Mouse (Mus musculus) lung, embryonic 14.5 days (tissue): ENCODE results near the gene Mpzl2. TPM values are rescaled to one million over a fixed set of nuclear protein-coding genes. Genes with fewer than 3 reads are reported as not detected.
A peak's percentile ranks its signal among the peaks of the same experiment; 100 is the strongest.

ENCODE experiments used
- ATAC-seq: fragments of 200-750 bp; cut with Nextera tagmentation; 2 replicates; pipeline ENCODE4 v1.8.0; 2017; ENCODE audit warnings: mild to moderate bottlenecking, moderate TSS enrichment, moderate library complexity; ENCODE audit not compliant: insufficient read depth
- DNase-seq: peaks from one replicate; pipeline ENCODE4 v3.0.0-alpha.2; 2015
- H3K27ac ChIP-seq: fragments of 300-500 bp; sonication (generic); 2 replicates; pipeline ENCODE4 v1.5.1; 2014; ENCODE audit warnings: low read depth, mild to moderate bottlenecking, moderate library complexity
- H3K27me3 ChIP-seq: fragments of 300-500 bp; sonication (generic); 2 replicates; pipeline ENCODE4 v1.6.1; 2014; ENCODE audit warnings: low read length, control low read depth; ENCODE audit not compliant: insufficient read depth
- H3K36me3 ChIP-seq: fragments of 300-500 bp; sonication (generic); 2 replicates; pipeline ENCODE4 v1.6.1; 2014; ENCODE audit warnings: control low read depth; ENCODE audit not compliant: insufficient read depth
- H3K4me1 ChIP-seq: fragments of 300-500 bp; sonication (generic); 2 replicates; pipeline ENCODE4 v1.6.1; 2014; ENCODE audit warnings: antibody characterized with exemption, control low read depth; ENCODE audit not compliant: insufficient read depth
- H3K4me2 ChIP-seq: fragments of 300-500 bp; sonication (generic); 2 replicates; pipeline ENCODE4 v1.6.1; 2014; ENCODE audit warnings: mild to moderate bottlenecking
- H3K4me3 ChIP-seq: fragments of 300-500 bp; sonication (generic); 2 replicates; pipeline ENCODE4 v1.5.1; 2014; ENCODE audit warnings: low read depth, low read length
- H3K9ac ChIP-seq: fragments of 300-500 bp; sonication (generic); 2 replicates; pipeline ENCODE4 v1.6.1; 2014
- H3K9me3 ChIP-seq: fragments of 300-500 bp; sonication (generic); 2 replicates; pipeline ENCODE4 v1.6.1; 2016; ENCODE audit warnings: low read depth, low read length, control low read depth
- CTCF ChIP-seq: IDR thresholded peaks from 2 replicates; pipeline ENCODE4 v1.5.1; 2016; ENCODE audit warnings: antibody characterized with exemption, low read depth
- WGBS: fragments of 180-500 bp; shearing (Covaris S2); extraction: QIAGEN DNeasy Blood & Tissue Kit; methylation state at CpG from one replicate; pipeline ENCODE4 v1.1.7; 2014; 5-methylcytosine and 5-hydroxymethylcytosine counted together
- polyA plus RNA-seq: library from polyadenylated mRNA; unstranded; fragments of >200 nt; fragmentation: Nextera tagmentation; extraction: Ambion mirVana; gene quantifications from 2 replicates; pipeline ENCODE4 v1.2.1, GENCODE M21; 2014

The Mpzl2 gene
- 14.7 and 15.0 TPM in 2 replicates for polyA plus RNA-seq

- Histone ChIP-seq H3K4me1 (no peaks in the 10 kb centered on the region), H3K4me2 (peak within 1 kb of the TSS; percentile 35), H3K9me3 (no peaks in the 10 kb centered on the region), H3K9ac (no peak within 1 kb of the TSS), H3K27ac (no peak within 1 kb of the TSS), H3K27me3 (peaks cover 42% of the 10 kb centered on the region), H3K36me3 (no peaks in the 10 kb centered on the region), H3K4me3 (no peak within 1 kb of the TSS)
- 44% methylated on average over 5 of the region's 5 CpGs for WGBS
- DNase-seq, result no peak
- no peak for ATAC-seq
- no peak for TF ChIP-seq CTCF
These were observed at the start of gene Mpzl2 for GRCm38 (mm10) chr9:45039499-45039898. Mpzl2 (plus strand) TSS chr9:45039799.

- Histone ChIP-seq H3K4me3 (no peak overlapping the region), H3K9me3 (no peaks in the 10 kb centered on the region), H3K36me3 (no peaks in the 10 kb centered on the region), H3K9ac (no peak overlapping the region), H3K27me3 (no peaks in the 10 kb centered on the region), H3K4me1 (no peaks in the 10 kb centered on the region), H3K4me2 (no peak overlapping the region), H3K27ac (no peak overlapping the region)
- no peak for ATAC-seq
- DNase-seq, result no peak
- WGBS, result 84% methylated on average over 2 of the region's 2 CpGs
- no peak for TF ChIP-seq CTCF
These were observed 47.8 kb upstream of the Mpzl2 start for GRCm38 (mm10) chr9:44991821-44992220.

GRCm38 (mm10) chr9:44992271-44992670, 47.3 kb upstream of the Mpzl2 start:
- no peak for TF ChIP-seq CTCF
- H3K4me3 ChIP-seq, result no peak overlapping the region
- H3K4me1 ChIP-seq, result no peaks in the 10 kb centered on the region
- DNase-seq (no peak), ATAC-seq (no peak)
- no peaks in the 10 kb centered on the region for H3K9me3 ChIP-seq
- H3K9ac ChIP-seq, result no peak overlapping the region
- no peaks in the 10 kb centered on the region for H3K36me3 ChIP-seq
- H3K4me2 ChIP-seq, result no peak overlapping the region
- no peaks in the 10 kb centered on the region for H3K27me3 ChIP-seq
- H3K27ac ChIP-seq, result no peak overlapping the region

- no peak overlapping the region for H3K4me3 ChIP-seq
- DNase-seq, result no peak
- no peak for TF ChIP-seq CTCF
- WGBS, result 78% methylated on average over 2 of the region's 2 CpGs
- no peaks in the 10 kb centered on the region for H3K9me3 ChIP-seq
- H3K9ac ChIP-seq, result no peak overlapping the region
- no peak for ATAC-seq
- no peak overlapping the region for H3K27ac ChIP-seq
- H3K4me1 ChIP-seq, result no peaks in the 10 kb centered on the region
- H3K4me2 ChIP-seq, result no peak overlapping the region
- H3K27me3 ChIP-seq, result no peaks in the 10 kb centered on the region
- H3K36me3 ChIP-seq, result no peaks in the 10 kb centered on the region
These were observed 46.3 kb upstream of the Mpzl2 start for GRCm38 (mm10) chr9:44993268-44993667.

GRCm38 (mm10) chr9:44994962-44995361, 44.6 kb upstream of the Mpzl2 start:
- DNase-seq (no peak), ATAC-seq (no peak)
- H3K4me3 ChIP-seq, result no peak overlapping the region
- no peaks in the 10 kb centered on the region for H3K36me3 ChIP-seq
- no peaks in the 10 kb centered on the region for H3K9me3 ChIP-seq
- H3K9ac ChIP-seq, result no peak overlapping the region
- WGBS, result 70% methylated on average over 4 of the region's 4 CpGs
- no peak overlapping the region for H3K27ac ChIP-seq
- H3K27me3 ChIP-seq, result no peaks in the 10 kb centered on the region
- H3K4me2 ChIP-seq, result no peak overlapping the region
- H3K4me1 ChIP-seq, result no peaks in the 10 kb centered on the region
- TF ChIP-seq CTCF, result no peak

- Histone ChIP-seq H3K4me2 (no peak overlapping the region), H3K4me3 (no peak overlapping the region), H3K36me3 (no peaks in the 10 kb centered on the region), H3K27ac (no peak overlapping the region), H3K4me1 (no peaks in the 10 kb centered on the region), H3K9me3 (no peaks in the 10 kb centered on the region), H3K9ac (no peak overlapping the region), H3K27me3 (no peaks in the 10 kb centered on the region)
- no peak for TF ChIP-seq CTCF
- DNase-seq (no peak), ATAC-seq (no peak)
- WGBS, result 92% methylated on average over 7 of the region's 7 CpGs
These were observed 43.0 kb upstream of the Mpzl2 start for GRCm38 (mm10) chr9:44996590-44996989.

GRCm38 (mm10) chr9:44998138-44998537, 41.5 kb upstream of the Mpzl2 start:
- TF ChIP-seq CTCF, result no peak
- H3K36me3 ChIP-seq, result no peaks in the 10 kb centered on the region

GRCm38 (mm10) chr9:44999171-44999570, 40.4 kb upstream of the Mpzl2 start:
- Histone ChIP-seq H3K9ac (no peak overlapping the region), H3K4me1 (no peaks in the 10 kb centered on the region), H3K9me3 (no peaks in the 10 kb centered on the region), H3K4me2 (no peak overlapping the region), H3K27me3 (no peaks in the 10 kb centered on the region), H3K27ac (no peak overlapping the region), H3K4me3 (no peak overlapping the region), H3K36me3 (no peaks in the 10 kb centered on the region)
- no peak for ATAC-seq
- TF ChIP-seq CTCF, result no peak
- 57% methylated on average over 6 of the region's 6 CpGs for WGBS
- DNase-seq, result no peak

More at GRCm38 (mm10) chr9:44998138-44998537, 41.5 kb upstream of the Mpzl2 start:
- Histone ChIP-seq H3K27me3 (no peaks in the 10 kb centered on the region), H3K4me3 (no peak overlapping the region), H3K27ac (no peak overlapping the region), H3K9ac (no peak overlapping the region), H3K9me3 (no peaks in the 10 kb centered on the region), H3K4me1 (no peaks in the 10 kb centered on the region), H3K4me2 (no peak overlapping the region)
- 70% methylated on average over 11 of the region's 11 CpGs for WGBS
- DNase-seq (no peak), ATAC-seq (no peak)
